Mouse (Mus musculus) MEL (cell line): Measurements from ENCODE around the gene Rsbn1. TPM values are rescaled to one million over a fixed set of nuclear protein-coding genes. Genes with fewer than 3 reads are reported as not detected.

ENCODE experiments used
- DNase-seq: peaks from one replicate; pipeline ENCODE4 v3.0.0; 2011; ENCODE audit warnings: low read depth, low spot score
- H3K27ac ChIP-seq: 2 replicates; pipeline ENCODE4 v1.5.1; 2012; ENCODE audit warnings: low read depth, mild to moderate bottlenecking, control low read depth, low read length, moderate library complexity; ENCODE audit not compliant: control insufficient read depth
- H3K27me3 ChIP-seq, 2 experiments: fragments of 150-350 bp in 1 of 2; sonication (generic) in 1 of 2; 2 replicates each; pipeline ENCODE4 v1.6.1; 2012; ENCODE audit warnings: low read length in 2 of 2, mild to moderate bottlenecking in 2 of 2, improper control_type of control experiment in 1 of 2, moderate library complexity in 1 of 2; ENCODE audit not compliant: insufficient read depth in 2 of 2, control insufficient read depth in 1 of 2
- H3K36me3 ChIP-seq, 2 experiments: 2 replicates each; pipeline ENCODE4 v1.6.1; 2012 to 2014; ENCODE audit warnings: low read length in 2 of 2, improper control_type of control experiment in 1 of 2, inconsistent platforms in 1 of 2, mild to moderate bottlenecking in 1 of 2; ENCODE audit not compliant: insufficient read depth in 2 of 2, control insufficient read depth in 1 of 2
- H3K4me1 ChIP-seq, 2 experiments: fragments of 150-350 bp in 1 of 2; sonication (generic) in 1 of 2; 2 replicates each; pipeline ENCODE4 v1.6.1; 2012; ENCODE audit warnings: low read length in 2 of 2, improper control_type of control experiment in 1 of 2, mild to moderate bottlenecking in 1 of 2; ENCODE audit not compliant: insufficient read depth in 2 of 2, control insufficient read depth in 1 of 2
- H3K4me3 ChIP-seq, 2 experiments: fragments of 150-350 bp in 1 of 2; sonication (generic) in 1 of 2; 2 replicates each; pipeline ENCODE4 v1.5.1; 2012; ENCODE audit warnings: low read depth in 2 of 2, low read length in 2 of 2, mild to moderate bottlenecking in 2 of 2, moderate library complexity in 2 of 2, control low read depth in 1 of 2, improper control_type of control experiment in 1 of 2; ENCODE audit not compliant: control insufficient read depth in 1 of 2, insufficient read depth in 1 of 2
- H3K79me2 ChIP-seq: 2 replicates; pipeline ENCODE4 v1.6.1; 2012; ENCODE audit warnings: mild to moderate bottlenecking, low read length, moderate library complexity; ENCODE audit not compliant: control insufficient read depth, poor library complexity, insufficient read depth
- H3K9ac ChIP-seq: 2 replicates; pipeline ENCODE4 v1.6.1; 2012; ENCODE audit warnings: low read depth, mild to moderate bottlenecking, control low read depth, low read length, moderate library complexity; ENCODE audit not compliant: control insufficient read depth, poor library complexity, severe bottlenecking
- H3K9me3 ChIP-seq: fragments of 150-350 bp; sonication (generic); replicated peaks from 2 replicates; pipeline ENCODE4 v1.6.1; 2012; ENCODE audit warnings: mild to moderate bottlenecking, low read length, improper control_type of control experiment, moderate library complexity; ENCODE audit not compliant: insufficient read depth
- BHLHE40 ChIP-seq: IDR thresholded peaks from 2 replicates; pipeline ENCODE4 v1.6.1; 2012; ENCODE audit warnings: low read depth, mild to moderate bottlenecking, inconsistent platforms, low read length, improper control_type of control experiment, borderline replicate concordance
- CHD1 ChIP-seq: IDR thresholded peaks from 2 replicates; pipeline ENCODE4 v1.6.1; 2012; ENCODE audit warnings: low read depth, mild to moderate bottlenecking, inconsistent platforms, low read length, improper control_type of control experiment
- CHD2 ChIP-seq: IDR thresholded peaks from 2 replicates; pipeline ENCODE4 v1.6.1; 2011; ENCODE audit warnings: low read length, improper control_type of control experiment
- CTCF ChIP-seq, 3 experiments: IDR thresholded peaks in 2 of 3; conservative IDR thresholded peaks in 1 of 3; 2 replicates each; pipeline ENCODE4 v1.5.1; 2011 to 2012; ENCODE audit warnings: low read length in 3 of 3, low read depth in 2 of 3, mild to moderate bottlenecking in 2 of 3, improper control_type of control experiment in 1 of 3, inconsistent platforms in 1 of 3, mixed read lengths in 1 of 3, moderate library complexity in 1 of 3; ENCODE audit not compliant: control insufficient read depth in 1 of 3, insufficient read depth in 1 of 3, poor library complexity in 1 of 3, severe bottlenecking in 1 of 3
- E2F4 ChIP-seq: IDR thresholded peaks from 2 replicates; pipeline ENCODE4 v1.6.1; 2011; ENCODE audit warnings: low read depth, low read length, improper control_type of control experiment, borderline replicate concordance
- ELF1 ChIP-seq: IDR thresholded peaks from 2 replicates; pipeline ENCODE4 v1.6.1; 2014; ENCODE audit warnings: low read depth, mild to moderate bottlenecking, inconsistent platforms, low read length, improper control_type of control experiment, moderate library complexity
- EP300 ChIP-seq, 2 experiments: IDR thresholded peaks; 2 replicates each; pipeline ENCODE4 v1.6.1; 2011; ENCODE audit warnings: improper control_type of control experiment in 2 of 2, low read length in 2 of 2, low read depth in 1 of 2, mild to moderate bottlenecking in 1 of 2
- GABPA ChIP-seq: IDR thresholded peaks from 2 replicates; pipeline ENCODE4 v1.6.1; 2012; ENCODE audit warnings: low read depth, mild to moderate bottlenecking, inconsistent platforms, low read length, improper control_type of control experiment, moderate library complexity
- GATA1 ChIP-seq: IDR thresholded peaks from 2 replicates; pipeline ENCODE4 v1.6.1; 2011; ENCODE audit warnings: low read depth, low read length, improper control_type of control experiment
- JUND ChIP-seq: IDR thresholded peaks from 2 replicates; pipeline ENCODE4 v1.6.1; 2011; ENCODE audit warnings: low read depth, mild to moderate bottlenecking, improper control_type of control experiment, low read length
- KAT2A ChIP-seq: conservative IDR thresholded peaks from 2 replicates; pipeline ENCODE4 v1.6.1; 2012; ENCODE audit warnings: low read depth, low read length, improper control_type of control experiment, inconsistent platforms
- MAFK ChIP-seq: IDR thresholded peaks from 2 replicates; pipeline ENCODE4 v1.6.1; 2011; ENCODE audit warnings: low read depth, mild to moderate bottlenecking, low read length, improper control_type of control experiment, borderline replicate concordance
- MAX ChIP-seq: IDR thresholded peaks from 2 replicates; pipeline ENCODE4 v1.6.1; 2011; ENCODE audit warnings: low read length, improper control_type of control experiment
- MAZ ChIP-seq: IDR thresholded peaks from 2 replicates; pipeline ENCODE4 v1.6.1; 2012; ENCODE audit warnings: low read depth, mild to moderate bottlenecking, inconsistent platforms, low read length, improper control_type of control experiment
- MYB ChIP-seq: IDR thresholded peaks from 2 replicates; pipeline ENCODE4 v1.6.1; 2011; ENCODE audit warnings: mild to moderate bottlenecking, low read depth, low read length, improper control_type of control experiment
- MYC ChIP-seq: IDR thresholded peaks from 2 replicates; pipeline ENCODE4 v1.6.1; 2011; ENCODE audit warnings: low read depth, mild to moderate bottlenecking, low read length, improper control_type of control experiment, moderate library complexity
- NELFE ChIP-seq: IDR thresholded peaks from 2 replicates; pipeline ENCODE4 v1.6.1; 2011; ENCODE audit warnings: low read depth, low read length, improper control_type of control experiment
- NRF1 ChIP-seq: IDR thresholded peaks from 2 replicates; pipeline ENCODE4 v1.6.1; 2014; ENCODE audit warnings: low read depth, mild to moderate bottlenecking, inconsistent platforms, low read length, improper control_type of control experiment, moderate library complexity; ENCODE audit not compliant: poor library complexity, insufficient read depth, severe bottlenecking
- POLR2A ChIP-seq, 2 experiments: IDR thresholded peaks; 2 replicates each; pipeline ENCODE4 v1.6.1; 2011 to 2012; ENCODE audit warnings: low read length in 2 of 2, mild to moderate bottlenecking in 2 of 2, control low read depth in 1 of 2, improper control_type of control experiment in 1 of 2, low read depth in 1 of 2, moderate library complexity in 1 of 2; ENCODE audit not compliant: control insufficient read depth in 1 of 2, insufficient read depth in 1 of 2, poor library complexity in 1 of 2
- POLR2AphosphoS2 ChIP-seq: IDR thresholded peaks from 2 replicates; pipeline ENCODE4 v1.6.1; 2011; ENCODE audit warnings: low read length, improper control_type of control experiment
- RAD21 ChIP-seq: IDR thresholded peaks from 2 replicates; pipeline ENCODE4 v1.6.1; 2011; ENCODE audit warnings: mild to moderate bottlenecking, low read depth, low read length, improper control_type of control experiment
- SIN3A ChIP-seq: IDR thresholded peaks from 2 replicates; pipeline ENCODE4 v1.6.1; 2012; ENCODE audit warnings: low read length, improper control_type of control experiment, inconsistent platforms
- SMC3 ChIP-seq: IDR thresholded peaks from 2 replicates; pipeline ENCODE4 v1.6.1; 2011; ENCODE audit warnings: low read depth, low read length, improper control_type of control experiment
- TAL1 ChIP-seq: IDR thresholded peaks from 2 replicates; pipeline ENCODE4 v1.6.1; 2012; ENCODE audit warnings: mild to moderate bottlenecking, inconsistent platforms, low read length, moderate library complexity, mixed read lengths
- TBP ChIP-seq: IDR thresholded peaks from 2 replicates; pipeline ENCODE4 v1.8.0; 2011; ENCODE audit warnings: low read depth, low read length, improper control_type of control experiment
- TCF12 ChIP-seq: IDR thresholded peaks from 2 replicates; pipeline ENCODE4 v1.6.1; 2014; ENCODE audit warnings: low read depth, mild to moderate bottlenecking, inconsistent platforms, low read length, improper control_type of control experiment, moderate library complexity
- UBTF ChIP-seq: IDR thresholded peaks from 2 replicates; pipeline ENCODE4 v1.6.1; 2012; ENCODE audit warnings: low read depth, mild to moderate bottlenecking, inconsistent platforms, low read length, improper control_type of control experiment, moderate library complexity, borderline replicate concordance; ENCODE audit not compliant: insufficient read depth
- USF1 ChIP-seq: IDR thresholded peaks from 2 replicates; pipeline ENCODE4 v1.6.1; 2014; ENCODE audit warnings: low read depth, mild to moderate bottlenecking, inconsistent platforms, low read length, improper control_type of control experiment, moderate library complexity
- ZC3H11A ChIP-seq: IDR thresholded peaks from 2 replicates; pipeline ENCODE4 v1.6.1; 2012; ENCODE audit warnings: low read depth, mild to moderate bottlenecking, inconsistent platforms, low read length, improper control_type of control experiment
- ZKSCAN1 ChIP-seq: IDR thresholded peaks from 2 replicates; pipeline ENCODE4 v1.6.1; 2012; ENCODE audit warnings: low read depth, mild to moderate bottlenecking, inconsistent platforms, low read length, improper control_type of control experiment, moderate library complexity
- ZMIZ1 ChIP-seq: IDR thresholded peaks from 2 replicates; pipeline ENCODE4 v1.6.1; 2012; ENCODE audit warnings: low read depth, mild to moderate bottlenecking, inconsistent platforms, low read length, improper control_type of control experiment, moderate library complexity
- ZNF384 ChIP-seq: IDR thresholded peaks from 2 replicates; pipeline ENCODE4 v1.6.1; 2012; ENCODE audit warnings: low read depth, mild to moderate bottlenecking, inconsistent platforms, low read length, improper control_type of control experiment
- polyA plus RNA-seq, 2 experiments: library from polyadenylated mRNA; stranded (reverse) in 1 of 2; unstranded in 1 of 2; fragments of >175 nt in 1 of 2; fragments of >200 nt in 1 of 2; gene quantifications; 2 replicates each; pipeline versions ENCODE4 v1.2.1 to v1.2.4; 2012; ENCODE audit warnings: low replicate concordance in 2 of 2, low read depth in 1 of 2; ENCODE audit not compliant: insufficient read length in 2 of 2, insufficient read depth in 1 of 2, missing spikeins in 1 of 2
- total RNA-seq: library from RNA; depleted of rRNA; stranded (reverse); fragments of 300-350 nt; gene quantifications from 2 replicates; pipeline ENCODE4 v1.2.3, GENCODE M21; 2012

Gene Rsbn1
- total and polyA plus RNA-seq, 3 experiments = 10.5 to 37.3 (median 10.8) TPM

- TF ChIP-seq E2F4 = no peak
- no peak for TF ChIP-seq ZMIZ1
- TF ChIP-seq MAZ = no peak
- TF ChIP-seq UBTF = no peak
- no peak for TF ChIP-seq TCF12
- no peak for TF ChIP-seq CTCF (IDR thresholded peaks at IDR 0.05 in 2 of 3, conservative IDR thresholded peaks at IDR 0.05 in 1 of 3; ENCODE audit: control insufficient read depth in 1 of 3, insufficient read depth in 1 of 3, low read depth in 2 of 3, low read length in 3 of 3, poor library complexity in 1 of 3, severe bottlenecking in 1 of 3)
- TF ChIP-seq ZC3H11A = no peak
- TF ChIP-seq, all 39 proteins: peak for 0
- H3K36me3 ChIP-seq = no peaks in the 10 kb centered on the region
- peaks cover 1 to 2% of the 10 kb centered on the region in 2 experiments; a peak in 3 of 4 replicates for H3K27me3 ChIP-seq
- H3K79me2 ChIP-seq = no peaks in the 10 kb centered on the region
- DNase-seq = no peak
- H3K4me1 ChIP-seq = no peaks in the 10 kb centered on the region
- no peaks in the 10 kb centered on the region for H3K9me3 ChIP-seq
- no peak overlapping the region for H3K4me3 ChIP-seq
- H3K9ac ChIP-seq = no peak overlapping the region
- H3K27ac ChIP-seq = no peak overlapping the region
These were observed 20.5 kb upstream of the Rsbn1 start for GRCm38 (mm10) chr3:103893374-103893773.

- no peak overlapping the region for H3K9ac ChIP-seq
- no peaks in the 10 kb centered on the region for H3K4me1 ChIP-seq
- TF ChIP-seq CHD1 (no peak), MAFK (no peak), E2F4 (no peak), NELFE (no peak), GATA1 (no peak), MYB (no peak), ZMIZ1 (no peak), POLR2AphosphoS2 (no peak), MAX (no peak), NRF1 (no peak), ELF1 (no peak), KAT2A (no peak), BHLHE40 (no peak), CHD2 (no peak), TAL1 (no peak), ZNF384 (no peak), USF1 (no peak), GABPA (no peak), EP300 (IDR thresholded peaks at IDR 0.05; ENCODE audit: low read depth in 1 of 2, low read length in 2 of 2) (no peak), SIN3A (peak; percentile 40; the same call in 1 of the 2 replicates), UBTF (no peak), ZC3H11A (peak; percentile 53), CTCF (IDR thresholded peaks at IDR 0.05 in 2 of 3, conservative IDR thresholded peaks at IDR 0.05 in 1 of 3; ENCODE audit: control insufficient read depth in 1 of 3, insufficient read depth in 1 of 3, low read depth in 2 of 3, low read length in 3 of 3, poor library complexity in 1 of 3, severe bottlenecking in 1 of 3) (peak; percentile 54 to 89 (median 57)), POLR2A (IDR thresholded peaks at IDR 0.05; ENCODE audit: control insufficient read depth in 1 of 2, insufficient read depth in 1 of 2, low read depth in 1 of 2, low read length in 2 of 2, poor library complexity in 1 of 2) (no peak), SMC3 (peak; percentile 90), MYC (no peak), TCF12 (no peak), RAD21 (peak; percentile 57), TBP (no peak), ZKSCAN1 (no peak), JUND (no peak)
- H3K79me2 ChIP-seq = no peaks in the 10 kb centered on the region
- H3K9me3 ChIP-seq = no peaks in the 10 kb centered on the region
- DNase-seq = peak; percentile 76
- no peaks in the 10 kb centered on the region for H3K36me3 ChIP-seq
- no peak overlapping the region for H3K27ac ChIP-seq
- H3K4me3 ChIP-seq = no peak overlapping the region
- no peaks in the 10 kb centered on the region; a peak in 1 of 4 replicates for H3K27me3 ChIP-seq
These were observed 9.2 kb upstream of the Rsbn1 start for GRCm38 (mm10) chr3:103904705-103905104.
